Mouse (Mus musculus) NIH3T3 (cell line): ENCODE results near the gene Phldb2.

Source experiments
- DNase-seq: peaks from one replicate; pipeline ENCODE4 v3.0.0-alpha.2; 2012; ENCODE audit warnings: low read depth

Phldb2 gene

DNA sequence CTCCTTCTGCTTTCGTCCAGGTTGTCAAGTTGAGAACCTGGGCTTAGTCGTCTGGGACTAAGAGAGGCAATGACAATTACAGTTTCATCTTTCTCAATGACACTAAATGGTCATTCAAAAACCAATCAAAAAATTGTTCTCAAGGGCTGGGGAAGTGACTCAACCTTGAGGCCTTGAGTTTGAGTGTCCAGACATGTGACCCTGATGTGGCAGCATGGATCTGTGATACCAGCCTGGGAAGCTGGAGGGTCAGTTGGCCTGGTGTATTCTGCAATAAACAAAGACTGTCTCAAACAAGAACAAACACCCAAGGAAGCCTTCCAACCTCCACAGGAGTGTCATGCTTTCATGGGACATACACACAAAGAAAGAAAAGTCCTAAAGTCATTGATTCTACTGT is 160.6 kb downstream of the Phldb2 start:
- DNase-seq = no peak

- DNase-seq = no peak
These were observed 162.1 kb downstream of the Phldb2 start for GRCm38 (mm10) chr16:45791286-45791685.

GRCm38 (mm10) chr16:45789311-45789710 is 164.1 kb downstream of the Phldb2 start:
- no peak for DNase-seq

DNA sequence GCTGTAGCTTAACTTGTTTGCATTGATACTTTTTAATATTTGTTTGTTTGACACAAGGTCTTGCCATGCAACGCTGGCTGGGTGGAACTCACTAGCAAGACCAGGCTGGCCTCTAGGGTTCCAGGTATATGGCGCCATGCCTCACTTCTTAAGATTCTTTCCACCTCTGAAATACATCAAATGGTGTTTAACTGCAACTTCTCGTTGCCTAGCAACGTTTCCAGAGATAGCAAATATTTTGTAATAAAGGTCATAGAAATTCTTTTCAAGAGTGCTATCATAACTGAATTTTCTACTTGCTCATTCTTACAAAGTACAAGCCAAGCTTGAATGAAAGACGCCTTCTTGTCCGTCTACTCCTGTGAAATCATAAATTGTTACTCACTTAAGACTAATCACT is 165.7 kb downstream of the Phldb2 start:
- no peak for DNase-seq

DNA sequence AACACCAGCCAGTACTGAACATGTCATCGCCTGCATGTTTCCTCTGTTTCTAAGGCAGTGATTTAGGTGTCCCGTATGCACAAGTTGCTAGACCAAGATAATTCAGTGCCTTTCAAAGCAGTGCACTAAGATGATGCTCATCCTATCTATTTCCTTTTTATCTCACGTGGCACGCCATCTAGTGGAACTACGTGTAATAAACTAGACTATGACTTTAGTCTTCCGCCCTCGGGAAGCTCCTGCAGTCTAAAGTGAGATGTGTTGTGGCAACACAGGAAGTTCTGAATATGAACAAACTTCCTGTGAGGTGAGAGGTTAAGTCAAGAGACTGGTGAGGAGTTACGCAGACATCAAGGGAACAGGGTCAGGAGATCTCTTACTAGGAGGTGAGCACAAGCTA is 166.8 kb downstream of the Phldb2 start:
- peak; percentile 5 for DNase-seq

- DNase-seq = no peak
These were observed 173.4 kb downstream of the Phldb2 start for GRCm38 (mm10) chr16:45780001-45780400.

GRCm38 (mm10) chr16:45774813-45775212 is 178.6 kb downstream of the Phldb2 start:
- DNase-seq = no peak

GRCm38 (mm10) chr16:45770914-45771313 is 182.5 kb downstream of the Phldb2 start:
- no peak for DNase-seq

- no peak for DNase-seq
These were observed 185.4 kb downstream of the Phldb2 start for GRCm38 (mm10) chr16:45767853-45768640.

DNA sequence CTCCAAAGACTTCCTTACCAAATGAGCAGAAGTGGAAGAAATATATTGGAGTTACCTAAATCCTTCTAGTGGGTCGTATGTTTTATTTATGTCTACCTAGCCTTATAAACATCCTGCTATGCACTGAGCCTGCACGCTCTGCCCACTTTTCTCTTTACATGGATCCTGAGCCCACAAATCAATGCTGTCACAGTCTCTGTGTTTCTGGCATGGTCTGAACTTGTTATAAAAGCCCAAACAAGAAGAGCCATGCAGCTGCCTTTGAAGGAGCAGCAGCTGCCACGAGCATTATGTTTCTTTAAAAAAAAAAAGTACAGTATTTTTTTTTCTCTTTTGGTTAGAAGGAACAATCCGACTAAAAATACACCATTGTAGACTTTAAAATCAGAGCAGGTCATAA is 186.0 kb downstream of the Phldb2 start:
- no peak for DNase-seq

- DNase-seq = no peak
These were observed 187.4 kb downstream of the Phldb2 start for GRCm38 (mm10) chr16:45765801-45766494.

DNA sequence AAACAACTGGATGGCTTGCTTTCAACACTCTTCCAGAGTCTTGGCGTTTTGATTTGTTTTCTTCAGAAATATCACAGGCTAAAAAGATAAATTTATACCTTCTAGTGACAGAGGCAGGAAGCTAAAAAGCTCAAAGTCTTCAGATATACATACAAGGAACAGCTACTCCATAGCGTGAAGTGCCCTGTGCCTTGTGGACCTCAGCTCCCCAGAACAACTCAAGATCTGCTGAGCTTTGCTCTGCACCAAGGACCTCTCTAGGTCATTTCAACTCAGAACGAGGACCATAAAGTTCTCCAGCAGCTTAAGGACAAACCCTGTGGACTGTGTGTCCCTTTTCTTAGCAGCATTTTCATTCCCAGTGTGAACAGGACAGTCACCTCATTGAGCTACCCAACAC is 188.3 kb downstream of the Phldb2 start:
- DNase-seq = no peak

DNA sequence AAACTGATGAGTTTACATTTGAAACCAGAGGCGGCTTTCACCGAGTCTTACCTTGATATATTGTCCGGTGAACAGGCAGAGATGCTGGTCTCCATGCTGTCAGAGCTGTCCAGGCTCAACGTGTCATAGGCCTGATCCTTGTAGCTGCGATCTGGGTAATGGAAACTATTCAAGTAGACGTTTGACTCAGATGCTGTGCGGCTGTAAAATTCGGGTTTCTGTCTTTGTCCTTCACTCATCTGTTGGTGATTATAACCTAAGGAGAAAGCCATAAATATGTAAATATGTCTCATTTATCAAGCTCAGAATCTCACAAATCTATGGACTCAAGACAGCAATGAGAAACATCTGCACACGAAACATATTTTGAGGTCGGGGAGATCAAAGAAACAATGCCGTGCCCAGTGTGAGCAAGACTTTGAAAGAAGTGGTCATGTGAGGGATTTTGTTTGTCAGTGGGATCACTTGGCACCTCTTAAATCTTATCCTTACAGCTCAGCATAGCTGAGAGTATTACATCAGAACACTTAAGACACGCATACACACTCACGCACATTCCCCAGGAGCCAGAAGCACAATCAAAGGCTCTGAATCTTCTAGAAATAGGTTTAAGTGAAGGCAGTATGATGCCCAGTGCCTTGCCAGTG is 190.4 kb downstream of the Phldb2 start:
- peak; percentile 67 for DNase-seq

GRCm38 (mm10) chr16:45761425-45761824 is 192.0 kb downstream of the Phldb2 start:
- DNase-seq = peak; percentile 32

- DNase-seq = no peak
These were observed 194.6 kb downstream of the Phldb2 start for GRCm38 (mm10) chr16:45758726-45759269.

- no peak for DNase-seq
These were observed 195.8 kb downstream of the Phldb2 start for GRCm38 (mm10) chr16:45757421-45758078.

DNA sequence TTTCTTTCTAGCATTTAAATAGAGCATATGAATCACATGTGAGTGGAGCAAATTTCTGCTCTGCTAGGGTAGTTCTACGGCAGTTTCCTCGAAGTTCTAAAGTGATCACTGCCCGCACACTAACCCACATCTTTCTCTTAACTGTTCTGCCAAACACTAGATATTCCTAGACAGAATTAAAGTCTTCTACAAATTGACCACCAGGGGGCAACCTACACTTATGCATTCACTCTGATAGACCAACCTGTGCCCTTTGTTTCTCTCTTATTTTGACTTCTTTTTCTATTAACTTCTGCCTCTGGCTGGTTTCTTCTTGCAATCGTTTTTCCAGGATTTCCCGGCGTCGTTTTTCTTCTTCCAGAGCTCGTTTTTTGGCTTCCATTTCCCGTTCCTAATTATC is 196.5 kb downstream of the Phldb2 start:
- peak; percentile 85 for DNase-seq

- peak; percentile 7 for DNase-seq
These were observed 209.7 kb downstream of the Phldb2 start for GRCm38 (mm10) chr16:45743591-45744144.

DNA sequence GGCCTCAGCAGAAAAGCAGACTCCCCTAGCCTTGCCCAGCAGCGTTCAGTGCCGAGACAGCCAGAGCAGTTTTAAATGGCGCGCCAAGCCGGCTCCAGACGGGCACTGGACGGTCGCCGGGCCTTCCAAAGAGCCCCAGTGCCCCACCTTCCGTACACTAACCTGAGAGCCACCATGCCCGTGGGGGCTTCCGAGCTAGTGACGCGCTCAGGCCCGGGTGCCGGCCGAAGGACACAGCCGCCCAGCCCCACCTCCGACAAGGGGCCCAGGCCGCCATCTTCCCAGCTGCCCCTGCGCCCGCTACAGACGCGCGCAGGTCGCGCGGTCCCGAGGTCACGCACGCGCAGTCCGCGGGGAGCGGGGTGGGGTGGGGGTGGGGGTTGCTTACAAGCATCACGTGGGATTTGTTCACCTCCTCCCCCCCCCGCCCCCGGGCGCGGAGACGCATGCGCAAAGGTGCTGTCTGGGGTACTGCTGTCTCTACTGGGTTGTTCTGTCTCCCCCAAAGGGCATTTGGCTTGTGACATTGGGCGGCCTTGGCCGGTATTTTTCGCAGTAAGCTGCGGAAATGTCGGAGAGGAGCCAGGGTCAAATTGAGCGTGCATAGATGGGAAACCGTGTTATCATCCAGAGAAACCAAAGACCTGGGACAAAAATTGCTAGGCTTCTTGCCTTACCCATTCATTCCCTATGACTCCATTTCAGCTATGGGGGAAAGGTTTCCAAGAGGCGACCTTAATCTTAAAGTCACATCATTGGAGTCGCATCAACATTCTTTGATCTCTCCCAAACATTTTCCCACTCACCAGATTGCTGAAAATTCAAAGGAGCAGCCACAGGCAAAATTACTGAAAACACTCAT is 210.6 kb downstream of the Phldb2 start, which contains the start of gene Abhd10:
Gene Abhd10 (minus strand): TSS at position 341 of the 862 bp plus-strand sequence.
- DNase-seq = peak; percentile 95

GRCm38 (mm10) chr16:45737880-45738279 is 215.5 kb downstream of the Phldb2 start:
- DNase-seq = no peak

DNA sequence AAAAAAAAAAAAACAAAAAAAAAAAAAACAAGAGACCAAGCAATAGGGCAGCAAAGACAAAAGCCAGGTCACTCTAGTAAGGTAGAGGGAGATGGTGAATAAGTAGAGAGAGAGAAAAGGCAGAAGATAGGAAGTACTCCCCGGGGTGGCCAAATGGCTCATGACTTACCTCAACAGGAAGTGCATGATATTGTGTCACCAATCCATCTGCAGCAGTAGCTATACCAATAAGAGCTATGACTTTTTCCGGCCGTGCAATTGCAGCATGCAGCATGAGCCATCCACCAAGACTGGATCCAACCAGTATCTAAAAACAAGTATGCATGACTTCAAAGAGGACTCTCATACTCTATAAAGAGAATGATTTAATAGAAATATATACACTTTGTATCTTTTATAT is 216.7 kb downstream of the Phldb2 start:
- DNase-seq = no peak
